Mouse (Mus musculus) megakaryocyte, embryonic 14.5 days (primary cell): ENCODE data around the gene Evpl. TPM values are rescaled to one million over a fixed set of nuclear protein-coding genes. Genes with fewer than 3 reads are reported as not detected.

ENCODE experiments used
- H3K27me3 ChIP-seq: replicated peaks from 2 replicates; pipeline ENCODE3; 2012; ENCODE audit warnings: inconsistent platforms
- H3K36me3 ChIP-seq: replicated peaks from 2 replicates; pipeline ENCODE3; 2012; ENCODE audit warnings: low read length, inconsistent platforms, mixed read lengths
- H3K4me1 ChIP-seq: 2 replicates; pipeline ENCODE4 v1.6.1; 2012; ENCODE audit warnings: inconsistent platforms
- H3K4me3 ChIP-seq: replicated peaks from 2 replicates; pipeline ENCODE3; 2012; ENCODE audit warnings: moderate library complexity, mild to moderate bottlenecking, inconsistent platforms
- H3K9me3 ChIP-seq: 2 replicates; pipeline ENCODE4 v1.6.1; 2012; ENCODE audit warnings: inconsistent platforms
- FLI1 ChIP-seq: IDR thresholded peaks from 2 replicates; pipeline ENCODE4 v1.6.1; 2012; ENCODE audit warnings: low read length, inconsistent platforms, mixed read lengths
- GATA1 ChIP-seq: IDR thresholded peaks from 3 replicates; pipeline ENCODE4 v1.6.1; 2012; ENCODE audit warnings: mixed read lengths, low read length, inconsistent platforms, borderline replicate concordance
- polyA plus RNA-seq: library from polyadenylated mRNA; stranded (reverse); fragments of >175 nt; gene quantifications from 2 replicates; pipeline ENCODE4 v1.2.3, GENCODE M21; 2012; ENCODE audit warnings: low replicate concordance; ENCODE audit not compliant: insufficient read depth

Evpl gene
- polyA plus RNA-seq, 1 experiment: 0.34 TPM

- no peaks in the 10 kb centered on the region for H3K27me3 ChIP-seq
- no peaks in the 10 kb centered on the region for H3K9me3 ChIP-seq
- peaks cover 41% of the 10 kb centered on the region for H3K36me3 ChIP-seq
- H3K4me1 ChIP-seq: peaks cover 61% of the 10 kb centered on the region
- TF ChIP-seq GATA1 (no peak), FLI1 (no peak)
- peak within 1 kb of the TSS; percentile 97 for H3K4me3 ChIP-seq
Measured at GRCm38 (mm10) chr11:116198639-116199531, 39.0 kb downstream of the Evpl start, which contains the start of the genes Ten1 and Acox1. Gene Ten1 (plus strand): TSS chr11:116198855. Gene Acox1 (minus strand): TSS chr11:116199045.

GRCm38 (mm10) chr11:116198132-116198531, 39.7 kb downstream of the Evpl start:
- Histone ChIP-seq H3K9me3 (no peaks in the 10 kb centered on the region), H3K27me3 (no peaks in the 10 kb centered on the region), H3K4me1 (peaks cover 66% of the 10 kb centered on the region), H3K4me3 (peak overlapping the region; percentile 97), H3K36me3 (peaks cover 34% of the 10 kb centered on the region)
- TF ChIP-seq FLI1: no peak

GRCm38 (mm10) chr11:116197584-116197906, 40.3 kb downstream of the Evpl start:
- Histone ChIP-seq H3K4me1 (peaks cover 72% of the 10 kb centered on the region), H3K27me3 (no peaks in the 10 kb centered on the region), H3K36me3 (peaks cover 29% of the 10 kb centered on the region), H3K9me3 (no peaks in the 10 kb centered on the region), H3K4me3 (peak overlapping the region; percentile 97)
- TF ChIP-seq FLI1 (no peak), GATA1 (no peak)

DNA sequence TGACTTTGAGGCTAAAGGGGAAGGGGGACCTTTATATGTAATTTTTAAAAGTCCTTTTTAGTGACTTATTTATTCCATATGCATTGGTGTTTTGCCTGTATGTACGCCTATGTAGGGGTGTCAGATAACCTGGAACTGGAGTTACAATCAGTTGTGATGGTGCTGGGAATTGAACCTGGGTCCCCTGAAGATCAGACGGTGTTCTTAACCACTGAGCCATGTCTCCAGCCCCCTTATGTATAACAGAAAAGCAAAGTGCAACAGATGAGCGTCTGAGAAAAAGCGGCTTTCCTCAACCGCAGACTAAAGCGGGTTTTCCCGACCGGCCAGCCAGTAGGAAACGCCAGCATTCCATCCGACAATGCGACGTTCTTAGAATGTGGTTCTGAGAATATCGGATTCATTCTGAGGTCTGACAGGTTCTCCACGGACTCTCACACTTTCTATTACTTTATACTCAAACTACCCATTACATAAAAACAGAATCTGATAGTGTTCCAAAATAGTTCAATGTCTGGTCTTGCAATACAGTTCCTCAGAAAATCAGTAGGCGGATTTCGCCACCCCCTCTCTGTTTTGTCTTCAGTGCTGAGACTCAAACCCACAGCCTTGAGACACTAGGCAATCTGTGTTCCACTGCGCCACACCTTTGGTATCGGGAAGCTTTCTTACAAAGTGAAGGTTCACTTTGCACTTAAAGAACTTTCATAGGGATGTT, 40.9 kb downstream of the Evpl start:
- no peaks in the 10 kb centered on the region for H3K9me3 ChIP-seq
- peaks cover 27% of the 10 kb centered on the region for H3K36me3 ChIP-seq
- peak overlapping the region; percentile 65 for H3K4me3 ChIP-seq
- H3K27me3 ChIP-seq: no peaks in the 10 kb centered on the region
- H3K4me1 ChIP-seq: peaks cover 72% of the 10 kb centered on the region
- TF ChIP-seq FLI1 (no peak), GATA1 (no peak)

DNA sequence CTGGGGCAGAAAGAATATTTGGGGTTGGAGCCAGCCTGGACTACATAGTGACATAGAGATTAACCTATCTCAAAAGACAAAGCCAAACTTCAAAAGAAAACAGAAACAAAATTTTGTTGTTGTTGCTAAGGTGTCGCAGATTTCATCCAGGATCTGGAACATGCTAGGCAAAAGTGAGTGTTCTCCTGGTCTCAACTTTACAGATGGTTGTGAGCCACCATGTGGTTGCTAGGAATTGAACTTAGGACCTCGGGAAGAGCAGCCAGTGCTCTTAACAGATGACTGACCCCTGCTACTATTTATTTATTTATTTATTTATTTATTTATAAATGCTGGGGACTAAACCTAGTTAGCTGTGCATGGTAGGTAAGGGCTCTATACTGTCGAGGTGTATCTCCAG, 41.5 kb downstream of the Evpl start:
- H3K27me3 ChIP-seq: no peaks in the 10 kb centered on the region
- H3K4me1 ChIP-seq: peaks cover 70% of the 10 kb centered on the region
- H3K4me3 ChIP-seq: no peak overlapping the region
- no peak for TF ChIP-seq FLI1
- no peak for TF ChIP-seq GATA1
- H3K9me3 ChIP-seq: no peaks in the 10 kb centered on the region
- H3K36me3 ChIP-seq: peaks cover 30% of the 10 kb centered on the region

DNA sequence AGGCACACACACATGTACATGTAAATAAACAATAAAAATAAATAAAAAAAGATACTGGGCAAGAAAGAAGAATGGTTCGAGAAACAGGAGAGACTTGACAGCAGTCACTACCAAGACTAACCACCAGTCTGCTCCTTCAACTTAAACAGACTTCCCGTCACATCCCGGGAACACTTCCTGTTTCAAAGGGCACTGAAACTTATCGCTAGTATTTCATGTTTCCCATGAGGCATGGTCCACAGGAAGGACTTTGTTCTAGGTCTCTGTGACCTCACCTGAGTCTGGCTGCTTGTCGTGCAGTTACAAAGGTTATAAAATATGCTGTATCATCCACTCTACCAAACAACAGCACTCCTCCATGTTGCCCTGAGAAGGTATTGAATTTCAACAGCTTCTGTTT, 42.6 kb downstream of the Evpl start:
- peaks cover 33% of the 10 kb centered on the region for H3K36me3 ChIP-seq
- TF ChIP-seq FLI1 (no peak), GATA1 (no peak)
- H3K4me3 ChIP-seq: peak overlapping the region; percentile 89
- no peaks in the 10 kb centered on the region for H3K27me3 ChIP-seq
- H3K4me1 ChIP-seq: peaks cover 72% of the 10 kb centered on the region
- H3K9me3 ChIP-seq: no peaks in the 10 kb centered on the region

- H3K9me3 ChIP-seq: no peaks in the 10 kb centered on the region
- H3K36me3 ChIP-seq: peaks cover 40% of the 10 kb centered on the region
- H3K4me1 ChIP-seq: peaks cover 72% of the 10 kb centered on the region
- H3K27me3 ChIP-seq: no peaks in the 10 kb centered on the region
- TF ChIP-seq FLI1: no peak
- TF ChIP-seq GATA1: no peak
- H3K4me3 ChIP-seq: peak overlapping the region; percentile 89
Measured at GRCm38 (mm10) chr11:116194619-116195018, 43.3 kb downstream of the Evpl start.

GRCm38 (mm10) chr11:116187226-116187930, 50.5 kb downstream of the Evpl start:
- Histone ChIP-seq H3K36me3 (peaks cover 97% of the 10 kb centered on the region), H3K4me1 (peaks cover 59% of the 10 kb centered on the region), H3K27me3 (no peaks in the 10 kb centered on the region), H3K4me3 (no peak overlapping the region), H3K9me3 (no peaks in the 10 kb centered on the region)
- TF ChIP-seq GATA1 (no peak), FLI1 (no peak)

DNA sequence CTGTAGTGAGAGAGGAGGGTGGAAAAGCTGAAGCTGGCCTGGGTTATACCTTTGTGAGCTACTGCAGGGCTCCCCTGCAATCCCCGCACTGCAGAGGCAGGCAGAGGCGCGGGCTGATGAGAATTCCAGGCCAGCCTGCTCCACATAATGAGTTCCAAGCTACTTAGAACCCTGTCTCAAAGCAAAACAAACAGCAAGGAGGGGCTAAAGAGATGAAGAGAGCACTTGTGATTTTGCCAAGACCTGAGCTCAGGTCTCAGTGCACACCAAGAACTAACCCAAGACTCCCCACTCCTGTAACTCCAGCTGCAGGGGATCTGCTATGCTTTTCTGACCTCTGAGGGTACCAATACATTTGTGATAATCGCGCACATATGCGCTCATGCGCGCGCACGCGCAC, 51.5 kb downstream of the Evpl start:
- H3K36me3 ChIP-seq: peaks cover 100% of the 10 kb centered on the region
- TF ChIP-seq GATA1 (no peak), FLI1 (no peak)
- H3K4me1 ChIP-seq: peaks cover 56% of the 10 kb centered on the region

More for the DNA sequence above, 51.5 kb downstream of the Evpl start:
- H3K4me3 ChIP-seq: no peak overlapping the region
- no peaks in the 10 kb centered on the region for H3K9me3 ChIP-seq
- no peaks in the 10 kb centered on the region for H3K27me3 ChIP-seq
